Mouse (Mus musculus): ENCODE measurements around the gene Galnt6. TPM values are rescaled to one million over a fixed set of nuclear protein-coding genes. Genes with fewer than 3 reads are reported as not detected.

The Galnt6 gene
- polyA plus RNA-seq, 1 experiment from 2014 or later = 16.9 TPM

DNA sequence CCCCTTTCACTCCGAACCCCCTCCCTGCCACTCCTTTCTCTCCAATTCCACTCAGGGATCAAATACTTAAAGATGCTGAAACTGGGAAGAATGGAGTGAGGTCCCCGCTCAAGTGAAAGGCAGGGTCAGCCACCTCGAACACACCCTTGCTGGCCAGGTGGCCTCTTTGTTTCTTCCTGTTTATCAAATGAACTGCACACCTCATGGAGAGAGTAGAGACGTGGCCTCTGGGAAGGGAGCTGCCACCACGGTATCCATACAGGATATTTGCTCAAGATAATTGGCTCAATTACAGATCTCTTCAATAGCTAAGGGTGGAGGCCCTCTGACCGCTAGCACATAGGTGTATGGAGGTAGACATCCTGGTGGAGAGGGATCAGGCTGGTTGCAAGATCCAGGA is 6.6 kb downstream of the Galnt6 start:
- DNase-seq (ENCODE audit: low spot score) = no peak

DNA sequence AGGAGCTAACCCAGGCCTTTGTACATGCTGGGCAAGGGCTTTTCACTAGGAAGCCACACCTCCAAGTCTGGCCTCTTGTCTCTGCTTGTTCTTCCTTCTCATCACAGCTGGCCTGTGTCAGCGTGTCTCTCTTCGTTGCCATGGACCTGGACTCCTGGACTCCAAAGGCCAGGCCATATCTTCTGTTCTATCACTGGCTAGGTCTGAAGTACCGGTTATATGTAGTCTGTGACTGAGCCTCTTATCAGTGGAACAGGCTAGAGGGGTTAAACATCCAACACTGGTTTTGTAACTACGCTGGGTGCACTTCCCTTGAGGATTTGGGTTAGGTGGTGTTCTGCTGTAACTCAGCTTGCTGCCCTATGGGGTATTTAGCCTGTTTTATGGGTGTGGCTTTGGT is 7.2 kb downstream of the Galnt6 start:
- no peak for DNase-seq (ENCODE audit: low spot score)

DNA sequence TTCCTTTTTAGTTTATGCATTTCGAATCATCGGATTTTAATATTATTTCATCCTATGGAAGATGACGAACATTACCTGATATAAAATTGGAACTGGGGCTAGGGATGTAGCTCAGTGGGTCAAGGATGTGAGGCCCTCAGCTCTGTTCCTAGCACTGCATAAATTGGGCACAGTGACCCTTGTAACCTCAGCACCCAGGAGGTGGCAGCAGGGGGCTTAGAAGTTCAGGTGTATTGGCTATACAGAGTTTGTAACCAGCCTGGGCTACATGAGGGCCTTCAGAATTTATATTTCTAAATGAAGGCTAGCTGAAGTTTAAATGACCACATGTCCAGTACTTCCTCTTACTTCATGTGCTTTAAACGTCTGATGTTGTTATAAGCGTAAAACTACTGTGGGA is 7.7 kb downstream of the Galnt6 start:
- no peak for DNase-seq (ENCODE audit: low spot score)

DNA sequence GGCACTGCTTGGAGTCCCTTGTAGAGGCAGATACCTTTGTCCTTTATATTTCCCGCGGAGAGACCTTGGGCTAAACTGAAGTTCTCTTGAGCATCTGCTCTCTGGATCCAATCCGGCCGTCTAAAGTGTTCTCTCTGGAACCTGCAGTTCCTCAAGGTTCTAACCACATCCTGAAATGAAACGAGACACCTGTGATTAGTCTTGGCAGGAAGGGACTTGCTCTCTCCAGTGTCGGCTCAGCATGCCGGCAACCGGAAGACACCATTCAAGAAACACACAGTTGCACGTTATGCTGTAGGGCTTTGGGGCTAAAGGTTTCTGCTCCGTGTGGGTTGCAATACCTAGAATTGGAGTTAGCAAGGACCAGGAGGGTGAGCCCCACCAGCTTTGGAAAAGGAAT is 9.1 kb downstream of the Galnt6 start:
- peak; percentile 84 for DNase-seq (ENCODE audit: low spot score)

DNA sequence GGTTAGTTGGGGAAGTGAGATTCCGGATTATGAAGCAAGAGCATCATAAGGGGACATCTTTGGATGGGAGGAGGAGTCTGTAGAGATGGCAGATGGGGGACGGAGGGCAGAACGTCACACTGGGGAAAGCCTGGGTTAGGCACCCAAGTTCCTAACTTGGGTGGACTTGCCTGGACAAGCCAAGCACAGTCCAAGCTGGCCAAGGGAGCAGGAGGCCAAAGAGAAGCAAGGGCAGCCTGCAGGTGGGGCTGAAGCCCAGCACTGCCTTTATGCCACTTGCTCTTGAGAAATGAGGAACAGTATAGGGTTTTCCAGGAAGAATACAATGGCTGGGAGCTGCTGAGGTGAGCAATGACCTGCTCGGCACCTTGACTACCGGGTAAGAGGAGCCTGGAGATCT is 10.0 kb downstream of the Galnt6 start:
- DNase-seq (ENCODE audit: low spot score) = no peak

DNA sequence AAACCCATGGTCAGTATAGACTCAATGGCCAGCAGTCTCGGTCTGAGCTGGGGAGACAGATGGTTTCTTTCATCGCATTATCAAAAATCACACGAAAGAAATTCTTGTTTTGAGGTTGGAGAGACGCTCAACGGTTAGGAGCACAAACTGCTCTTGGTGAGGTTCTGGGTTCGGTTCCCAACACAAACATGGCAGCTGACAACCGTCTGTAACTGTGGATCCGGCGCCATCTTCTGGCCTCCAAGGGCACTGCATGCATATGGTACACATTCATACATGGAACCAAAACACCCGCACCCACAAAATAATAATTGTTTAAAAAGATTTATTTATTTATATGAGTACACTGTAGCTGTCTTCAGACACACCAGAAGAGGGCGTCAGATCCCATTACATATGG is 10.6 kb downstream of the Galnt6 start:
- DNase-seq (ENCODE audit: low spot score) = no peak

DNA sequence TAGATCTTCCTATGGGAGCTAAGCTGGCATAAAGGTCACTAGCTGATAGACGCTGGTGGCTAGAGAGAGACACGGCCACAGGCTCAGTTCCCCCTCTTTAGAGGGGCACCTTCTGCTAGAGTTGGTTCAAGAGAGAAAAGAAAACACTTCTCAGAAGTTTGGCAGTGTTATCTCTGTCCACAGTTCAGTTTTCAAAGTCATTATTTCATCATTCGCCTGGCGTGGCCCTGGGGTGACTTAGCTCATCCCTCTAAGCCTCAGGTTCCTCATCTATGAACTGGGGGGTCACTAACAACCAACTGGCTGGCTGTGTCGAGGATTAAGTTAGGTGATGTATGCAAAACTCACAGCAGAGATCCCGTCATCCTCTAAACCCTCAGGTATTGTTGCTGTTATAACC is 11.2 kb downstream of the Galnt6 start:
- DNase-seq (ENCODE audit: low spot score) = no peak

DNA sequence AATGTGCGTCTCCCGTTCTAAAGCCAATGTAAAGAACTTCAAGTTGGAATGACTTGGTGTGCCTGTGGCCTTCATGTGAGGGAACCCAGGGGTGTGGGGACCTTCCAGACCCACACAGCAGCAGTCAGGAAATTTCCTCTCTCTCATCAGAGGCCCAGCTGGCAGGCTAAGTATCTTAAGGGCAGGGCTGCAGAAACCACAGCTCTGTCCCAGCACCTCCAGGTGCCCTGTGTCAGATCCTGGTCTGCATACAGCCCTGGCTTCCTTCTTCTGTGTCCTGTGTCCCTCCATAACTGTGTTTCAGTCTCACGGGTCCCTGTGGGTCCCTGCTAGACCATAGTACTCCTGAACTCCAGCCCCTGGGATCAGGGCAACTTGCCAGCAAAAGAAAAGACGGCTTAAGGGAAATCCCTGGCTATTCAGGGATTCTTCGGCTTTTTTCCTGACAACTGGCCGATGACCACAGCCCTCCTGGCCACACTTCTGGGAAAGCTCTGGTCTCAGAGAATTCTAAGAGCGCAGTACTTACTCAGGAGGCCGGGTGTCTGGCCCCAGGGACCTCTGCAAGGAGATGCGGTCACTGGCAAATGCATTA is 13.7 kb downstream of the Galnt6 start:
- no peak for DNase-seq (ENCODE audit: low spot score)

DNA sequence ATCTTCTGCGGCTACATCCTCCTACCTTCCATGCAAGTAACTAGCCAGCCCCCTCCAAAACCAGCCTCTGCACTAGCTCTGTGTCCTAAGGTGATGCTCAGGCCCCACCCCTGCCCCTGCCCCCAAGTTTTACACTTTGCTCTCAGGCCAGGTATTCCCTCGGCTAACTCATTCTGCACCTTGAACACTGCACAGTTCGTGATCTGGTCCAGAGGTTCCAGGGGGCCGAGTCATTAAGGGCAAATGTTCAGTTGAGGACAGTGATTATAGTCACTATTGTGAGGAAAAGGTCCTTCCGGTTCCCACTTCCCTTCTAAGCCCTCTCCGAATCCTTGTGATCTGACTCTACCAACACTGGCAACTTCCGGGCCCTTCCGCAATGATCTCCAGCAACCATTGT is 14.7 kb downstream of the Galnt6 start:
- no peak for DNase-seq (ENCODE audit: low spot score)

DNA sequence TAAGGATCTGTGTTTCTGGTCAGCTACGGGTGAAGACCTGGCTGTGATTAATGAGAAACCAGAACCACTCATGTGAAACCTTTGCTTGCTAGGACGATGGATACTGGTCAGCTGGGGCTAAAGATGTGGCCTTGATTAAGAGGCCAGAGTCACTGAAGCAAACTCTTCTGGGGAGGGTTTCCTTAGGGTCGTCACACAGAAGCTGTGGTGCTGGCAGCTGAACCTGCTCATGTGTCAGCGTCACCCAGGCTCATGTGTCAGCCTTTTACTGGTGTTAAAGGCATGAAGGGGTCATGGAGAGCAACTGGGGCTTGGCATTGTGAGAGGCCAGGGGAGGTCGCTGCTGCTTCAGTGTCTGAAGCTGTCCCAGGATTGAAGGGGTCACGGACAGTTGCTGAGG is 18.3 kb downstream of the Galnt6 start:
- no peak for DNase-seq (ENCODE audit: low spot score)

DNA sequence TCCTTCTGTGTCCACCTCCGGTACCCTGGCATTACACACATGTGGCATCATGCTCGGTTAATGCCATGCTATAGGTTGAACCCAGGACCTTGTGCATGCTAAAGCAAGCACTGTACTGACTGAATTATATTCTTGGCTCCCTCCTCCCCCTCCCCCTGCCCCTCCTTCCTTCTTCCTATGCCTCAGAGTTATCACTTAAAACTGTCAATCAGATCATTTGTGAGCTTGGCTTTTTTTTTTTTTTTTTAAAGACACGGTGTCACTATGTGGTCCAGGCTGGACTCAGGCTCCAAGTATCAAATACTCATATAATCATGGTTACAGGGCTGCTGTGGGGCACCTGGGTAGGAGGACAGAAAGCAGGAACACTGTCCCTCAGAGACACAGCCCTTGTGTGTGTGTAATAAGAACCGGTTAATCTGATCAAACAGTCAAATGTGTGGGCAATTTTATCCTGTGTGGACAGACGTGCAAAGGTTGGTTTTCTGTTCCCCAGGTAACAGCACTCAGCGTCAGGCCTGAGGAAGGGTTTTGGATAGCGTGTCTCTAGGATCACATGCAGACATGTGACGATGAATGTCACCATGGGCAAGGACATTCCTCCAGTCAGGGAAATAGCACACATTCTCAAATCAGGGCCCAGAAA is 20.6 kb downstream of the Galnt6 start:
- DNase-seq (ENCODE audit: low spot score) = no peak

DNA sequence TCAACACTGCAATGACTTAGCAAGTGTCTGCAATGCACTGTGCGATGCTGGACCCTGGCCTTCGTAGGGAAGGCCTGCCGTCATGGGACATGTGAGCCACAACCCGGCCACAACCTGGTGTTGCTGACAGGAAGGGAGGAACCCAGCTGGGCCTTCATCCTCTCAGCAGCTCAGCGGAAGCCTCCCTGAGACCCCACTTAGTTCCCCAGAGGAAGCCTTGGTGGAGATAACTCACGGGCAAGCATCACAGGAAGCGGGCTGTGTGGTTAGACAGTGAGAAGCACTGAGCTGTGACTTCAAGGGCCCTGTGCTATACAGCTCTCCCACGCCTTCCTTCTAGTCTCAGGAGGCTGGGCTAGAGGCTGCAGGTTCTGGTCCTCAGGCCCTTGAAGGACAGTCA is 22.9 kb downstream of the Galnt6 start:
- DNase-seq (ENCODE audit: low spot score) = peak; percentile 94

DNA sequence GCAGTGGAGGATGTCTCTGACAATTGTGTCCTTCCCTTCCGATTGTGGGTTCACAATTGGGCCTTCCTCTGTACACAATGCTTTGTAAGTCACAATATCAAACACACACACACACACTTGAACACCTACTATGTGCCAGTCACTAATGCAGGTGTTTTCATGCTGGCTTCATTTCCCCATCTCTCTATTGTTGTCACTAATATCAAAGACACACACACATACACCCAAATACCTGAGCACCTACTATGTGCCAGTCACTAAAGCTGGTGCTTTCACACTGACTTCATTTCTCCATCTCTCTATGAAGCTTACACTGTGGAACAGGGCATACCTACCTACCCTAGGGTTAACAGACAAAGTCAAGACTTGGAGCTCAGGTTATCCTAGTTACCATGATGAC is 23.8 kb downstream of the Galnt6 start:
- DNase-seq (ENCODE audit: low spot score) = no peak

DNA sequence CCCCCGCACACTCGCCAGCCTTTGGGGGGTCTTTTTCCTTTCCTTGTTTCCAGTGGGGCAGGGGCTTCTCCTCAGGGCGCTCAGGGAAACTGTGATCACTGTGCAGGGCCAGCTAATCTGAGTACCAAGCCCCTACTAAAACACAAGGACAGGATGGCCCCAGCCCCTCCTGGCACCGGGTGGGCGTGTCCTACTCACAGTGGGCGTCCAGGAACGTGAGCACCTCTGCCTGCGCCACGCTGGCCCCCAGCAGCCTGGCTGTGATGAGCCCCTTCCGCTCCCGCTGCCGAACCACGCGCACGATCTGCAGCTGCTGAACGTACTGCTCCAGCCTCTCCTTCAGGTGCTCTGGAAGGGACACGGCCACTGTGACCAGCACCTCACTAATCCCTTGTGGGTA is 25.3 kb downstream of the Galnt6 start:
- peak; percentile 45 for DNase-seq (ENCODE audit: low spot score)

DNA sequence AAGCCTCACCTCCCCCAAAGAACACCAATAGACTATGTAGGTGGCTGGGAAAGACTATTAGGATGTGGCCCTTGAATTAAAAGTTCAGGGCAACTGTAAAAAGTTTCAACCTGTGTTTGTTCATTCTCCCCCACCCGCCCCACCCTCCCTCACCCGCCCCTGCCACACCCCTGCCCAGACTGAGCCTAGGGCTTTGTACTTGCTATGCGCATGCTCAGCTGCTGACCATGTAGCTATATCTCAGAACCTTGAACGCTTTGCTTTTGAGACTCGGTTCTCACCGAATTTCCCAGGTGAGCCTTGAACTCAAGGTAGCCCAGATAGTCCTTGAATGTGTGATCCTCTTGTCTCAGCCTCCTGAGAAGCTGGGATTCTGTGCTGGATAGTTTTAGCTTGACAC is 27.3 kb downstream of the Galnt6 start:
- DNase-seq (ENCODE audit: low spot score) = no peak

DNA sequence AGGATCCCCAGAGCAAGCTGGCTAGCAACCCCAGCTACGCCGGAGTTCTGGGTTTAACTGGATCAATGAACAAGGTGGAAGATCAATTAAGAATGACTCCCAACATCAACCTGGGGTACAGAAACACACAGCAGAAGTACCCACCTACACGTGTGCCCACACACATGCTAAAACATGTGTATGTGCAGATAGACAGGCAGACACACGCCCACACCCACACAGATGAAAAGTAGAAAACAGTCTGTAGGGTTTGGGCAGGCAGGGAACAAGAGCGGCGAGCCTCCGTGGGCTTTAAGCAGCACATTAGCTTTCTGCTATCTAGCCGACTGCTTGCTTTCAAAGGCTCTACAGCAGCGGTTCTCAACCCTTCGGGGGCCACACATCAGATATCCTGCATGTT is 28.1 kb downstream of the Galnt6 start:
- no peak for DNase-seq (ENCODE audit: low spot score)

DNA sequence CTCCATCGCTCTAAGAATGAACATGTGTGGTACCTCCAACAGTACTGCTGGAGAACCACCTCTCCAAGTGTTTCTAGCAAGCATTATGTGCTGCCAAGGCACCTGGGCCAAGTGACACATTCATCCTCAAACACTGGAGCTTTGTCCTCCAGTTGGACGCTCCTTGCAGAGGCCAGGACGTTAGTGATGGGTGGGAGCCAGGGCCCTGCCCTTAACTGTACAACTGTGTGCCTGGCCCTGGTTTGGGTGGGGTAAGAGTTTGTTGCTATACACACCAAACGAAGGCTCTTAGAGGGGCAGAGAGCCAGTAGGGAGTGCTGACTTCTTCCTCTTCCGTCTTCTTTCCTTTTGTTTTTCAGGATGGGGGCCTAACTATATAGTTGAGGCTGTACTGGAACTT is 28.8 kb downstream of the Galnt6 start:
- no peak for DNase-seq (ENCODE audit: low spot score)

DNA sequence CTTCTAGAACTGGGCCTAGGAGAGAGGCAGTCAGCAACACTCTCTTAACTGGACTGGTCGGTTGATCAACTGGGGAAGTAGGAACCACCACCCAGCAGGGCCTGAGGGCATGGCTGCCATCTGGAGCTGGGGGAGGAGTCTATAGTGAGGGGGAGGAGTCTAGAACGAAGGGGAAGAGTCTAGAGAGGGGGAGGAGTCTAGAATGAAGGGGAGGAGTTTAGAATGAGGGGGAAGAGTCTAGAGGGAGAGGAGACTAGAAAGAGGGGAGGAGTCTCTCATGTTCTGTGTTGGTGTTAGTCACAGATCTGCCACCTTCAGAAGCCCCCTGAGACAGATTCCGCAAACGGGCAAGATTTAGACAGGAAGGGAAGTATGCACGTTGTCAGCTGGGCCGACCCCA is 29.8 kb downstream of the Galnt6 start:
- peak; percentile 52 for DNase-seq (ENCODE audit: low spot score)

DNA sequence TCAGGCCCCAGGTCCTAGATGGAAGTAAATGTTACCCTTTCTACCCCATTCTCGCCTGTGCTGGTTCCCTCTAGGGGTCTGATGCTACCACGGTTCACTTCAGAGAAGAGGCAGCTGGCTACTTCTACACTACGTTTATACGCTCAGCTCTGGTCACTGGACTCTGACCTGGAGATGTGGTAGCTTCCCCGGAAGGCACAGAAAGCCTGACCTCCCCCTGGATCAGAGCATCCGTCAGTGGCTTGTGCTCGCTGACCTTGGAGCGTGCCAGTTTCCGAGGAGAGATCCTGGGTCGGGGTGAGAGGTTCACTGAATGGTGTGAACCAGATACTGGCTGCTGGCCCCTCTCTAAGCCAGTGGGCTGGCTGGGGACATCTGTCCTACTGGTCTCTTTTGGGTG is 31.1 kb downstream of the Galnt6 start:
- no peak for DNase-seq (ENCODE audit: low spot score)

DNA sequence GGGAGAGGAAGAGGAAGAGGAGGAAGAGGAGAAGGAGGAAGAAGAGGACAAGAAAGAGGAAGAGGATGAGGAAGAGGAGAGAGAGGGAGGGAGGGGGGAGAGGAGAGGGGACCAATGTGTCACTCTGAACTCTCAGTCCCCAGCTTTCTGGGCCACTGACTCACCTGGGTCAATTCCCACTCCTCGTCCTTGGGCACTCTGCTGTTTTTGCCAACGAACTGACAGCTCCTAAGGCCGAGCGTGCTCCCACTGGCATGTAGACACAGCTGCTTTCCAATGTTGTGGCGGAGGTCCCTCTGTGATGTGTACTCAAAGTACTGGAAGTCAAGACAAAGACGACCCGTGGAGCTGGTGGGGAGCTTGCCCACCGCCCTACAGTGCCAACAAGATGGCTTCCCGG is 34.8 kb downstream of the Galnt6 start:
- no peak for DNase-seq (ENCODE audit: low spot score)

DNA sequence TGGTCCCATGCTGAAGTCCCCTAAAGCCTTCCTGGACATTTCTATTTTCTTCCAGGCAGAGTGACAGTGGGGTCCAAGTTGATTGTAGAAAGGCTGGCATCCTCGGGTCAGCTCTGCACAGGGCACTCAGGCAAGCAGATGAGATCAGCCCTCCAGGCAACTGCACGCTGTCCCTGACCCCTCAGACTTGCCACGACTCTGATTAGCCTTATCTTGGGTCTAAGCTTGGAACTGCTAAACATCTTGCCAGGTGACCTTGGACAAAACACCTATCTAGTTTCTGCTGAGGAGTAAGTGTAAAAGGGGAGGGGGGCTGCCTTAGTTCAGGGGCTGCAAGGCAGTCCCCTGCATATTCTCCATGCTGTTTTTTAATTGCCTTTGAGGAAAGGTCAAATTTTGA is 37.2 kb downstream of the Galnt6 start:
- no peak for DNase-seq (ENCODE audit: low spot score)

DNA sequence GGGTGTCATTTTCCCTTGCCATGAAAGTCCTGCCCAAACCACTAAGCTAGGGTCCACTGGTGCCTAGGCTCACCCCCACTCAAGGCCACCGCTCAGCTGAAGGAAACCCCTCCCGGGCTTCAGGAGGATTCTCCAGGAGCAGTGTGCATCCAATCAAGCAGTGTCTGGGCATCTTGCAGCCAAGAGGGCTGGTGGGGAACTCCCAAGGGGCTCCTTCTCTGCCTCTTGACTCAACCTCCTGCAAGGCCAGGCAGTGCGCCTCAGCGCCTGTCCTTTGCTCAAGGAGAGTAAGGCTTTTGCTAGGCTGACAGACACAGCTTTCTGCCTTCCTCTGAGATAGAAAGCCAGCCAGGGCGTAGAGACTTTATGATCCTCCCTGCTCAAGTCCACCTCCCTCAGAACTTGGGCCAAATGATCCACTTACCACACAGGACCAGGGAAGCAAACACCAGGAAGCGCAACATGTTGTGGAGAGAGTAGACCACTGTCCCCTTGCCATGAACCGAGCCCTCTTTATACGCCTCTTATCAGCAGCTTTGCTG is 41.7 kb downstream of the Galnt6 start, which contains the start of gene Cela1:
Cela1 (minus strand) TSS at position 492 of the 542 bp plus-strand sequence.
- no peak for DNase-seq (ENCODE audit: low spot score)

DNA sequence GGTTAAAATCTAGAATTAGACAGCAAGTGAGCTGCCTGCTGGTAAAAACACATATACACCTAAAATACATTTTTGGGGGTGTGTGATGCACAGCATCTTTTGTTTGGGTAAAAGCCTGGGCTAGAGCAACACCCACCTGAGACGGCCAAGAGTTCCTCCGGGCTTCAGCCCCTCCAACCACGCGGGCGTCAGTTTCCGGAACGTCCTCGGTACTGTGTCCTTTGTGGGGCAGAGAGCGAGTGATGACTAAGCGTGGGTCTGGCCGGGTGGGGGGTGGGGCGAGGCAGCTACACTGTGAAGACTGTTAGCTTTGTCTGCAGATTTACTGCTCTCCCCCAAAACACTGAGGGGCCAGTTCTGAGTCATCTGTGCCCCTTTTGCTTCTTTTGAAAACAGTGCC is 42.2 kb downstream of the Galnt6 start:
- peak; percentile 38 for DNase-seq (ENCODE audit: low spot score)
